Mouse (Mus musculus): ENCODE results near the gene I830077J02Rik. TPM values are rescaled to one million over a fixed set of nuclear protein-coding genes. Genes with fewer than 3 reads are reported as not detected.

The I830077J02Rik gene
- polyA plus RNA-seq, 1 experiment, result not detected

DNA sequence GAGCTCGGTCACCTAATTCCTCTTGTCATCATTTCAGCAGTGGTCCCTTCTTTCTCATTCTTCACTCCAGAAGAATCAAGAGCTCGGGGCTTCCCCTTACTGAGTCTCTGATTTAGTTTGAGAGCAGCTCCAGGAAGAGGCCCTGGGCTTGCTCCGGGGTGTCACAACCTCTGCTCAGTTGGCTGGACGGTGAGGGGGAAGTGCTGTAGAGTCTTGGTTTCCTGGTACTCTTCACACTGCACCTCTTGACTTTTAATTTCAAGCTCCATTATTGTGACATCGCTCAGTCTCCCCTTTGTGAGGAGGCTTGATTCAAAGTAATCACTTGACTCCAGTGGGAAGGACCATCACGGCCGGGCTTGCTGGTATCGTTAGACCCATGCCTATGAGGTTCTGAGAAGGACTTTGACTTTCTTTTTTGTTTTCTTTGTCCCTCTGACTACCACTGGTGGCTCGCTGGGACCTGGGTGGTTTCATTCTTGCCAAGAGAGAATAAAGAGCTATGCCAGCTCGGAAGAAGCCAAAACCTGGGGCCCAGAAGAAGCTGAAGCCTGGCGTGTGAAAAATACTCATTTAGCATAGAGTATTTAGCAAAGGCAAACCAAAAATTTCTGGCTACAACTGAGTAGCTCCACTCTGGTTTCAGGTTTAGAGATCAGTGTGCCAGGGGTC, 21.8 kb downstream of the I830077J02Rik start:
- TF ChIP-seq CTCF (IDR thresholded peaks at IDR 0.05; ENCODE audit: control insufficient read depth, insufficient read depth, insufficient replicate concordance, low read depth, low read length) (no peak), POLR2A (IDR thresholded peaks at IDR 0.05; ENCODE audit: control insufficient read depth, low read depth, low read length) (no peak)
- Histone ChIP-seq H3K27ac (ENCODE audit: control insufficient read depth, insufficient read depth, low read depth, low read length) (no peak overlapping the region), H3K36me3 (ENCODE audit: control insufficient read depth, insufficient read depth, low read length) (no peaks in the 10 kb centered on the region), H3K4me3 (ENCODE audit: control insufficient read depth, low read depth, low read length) (no peak overlapping the region), H3K4me1 (ENCODE audit: control insufficient read depth, insufficient read depth, low read length) (no peaks in the 10 kb centered on the region), H3K27me3 (ENCODE audit: control insufficient read depth, insufficient read depth, low read length) (no peaks in the 10 kb centered on the region)

DNA sequence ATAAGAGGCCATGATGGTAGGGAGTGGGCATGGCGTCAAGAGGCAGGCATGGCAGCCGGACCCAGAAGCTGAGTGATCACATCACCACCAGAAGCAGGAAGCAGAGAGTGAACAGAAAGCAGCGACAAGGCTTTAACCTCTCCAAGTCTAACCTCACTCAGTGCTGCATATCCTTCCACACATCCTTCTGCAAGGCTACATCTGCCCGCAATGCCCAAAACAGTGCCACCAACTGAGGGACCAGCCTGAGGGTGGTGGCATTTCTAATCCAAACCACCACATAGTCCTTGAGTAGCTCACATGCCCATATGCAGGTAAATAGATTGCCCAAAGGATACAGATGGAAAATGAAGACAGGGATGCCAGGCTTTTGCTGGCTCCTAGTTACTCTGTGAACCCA, 23.5 kb downstream of the I830077J02Rik start:
- H3K36me3 ChIP-seq (ENCODE audit: control insufficient read depth, insufficient read depth, low read length), result no peaks in the 10 kb centered on the region
- no peak for TF ChIP-seq CTCF (IDR thresholded peaks at IDR 0.05; ENCODE audit: control insufficient read depth, insufficient read depth, insufficient replicate concordance, low read depth, low read length)
- TF ChIP-seq POLR2A (IDR thresholded peaks at IDR 0.05; ENCODE audit: control insufficient read depth, low read depth, low read length), result no peak
- no peaks in the 10 kb centered on the region for H3K4me1 ChIP-seq (ENCODE audit: control insufficient read depth, insufficient read depth, low read length)
- no peak overlapping the region for H3K27ac ChIP-seq (ENCODE audit: control insufficient read depth, insufficient read depth, low read depth, low read length)
- H3K27me3 ChIP-seq (ENCODE audit: control insufficient read depth, insufficient read depth, low read length), result no peaks in the 10 kb centered on the region
- H3K4me3 ChIP-seq (ENCODE audit: control insufficient read depth, low read depth, low read length), result no peak overlapping the region

DNA sequence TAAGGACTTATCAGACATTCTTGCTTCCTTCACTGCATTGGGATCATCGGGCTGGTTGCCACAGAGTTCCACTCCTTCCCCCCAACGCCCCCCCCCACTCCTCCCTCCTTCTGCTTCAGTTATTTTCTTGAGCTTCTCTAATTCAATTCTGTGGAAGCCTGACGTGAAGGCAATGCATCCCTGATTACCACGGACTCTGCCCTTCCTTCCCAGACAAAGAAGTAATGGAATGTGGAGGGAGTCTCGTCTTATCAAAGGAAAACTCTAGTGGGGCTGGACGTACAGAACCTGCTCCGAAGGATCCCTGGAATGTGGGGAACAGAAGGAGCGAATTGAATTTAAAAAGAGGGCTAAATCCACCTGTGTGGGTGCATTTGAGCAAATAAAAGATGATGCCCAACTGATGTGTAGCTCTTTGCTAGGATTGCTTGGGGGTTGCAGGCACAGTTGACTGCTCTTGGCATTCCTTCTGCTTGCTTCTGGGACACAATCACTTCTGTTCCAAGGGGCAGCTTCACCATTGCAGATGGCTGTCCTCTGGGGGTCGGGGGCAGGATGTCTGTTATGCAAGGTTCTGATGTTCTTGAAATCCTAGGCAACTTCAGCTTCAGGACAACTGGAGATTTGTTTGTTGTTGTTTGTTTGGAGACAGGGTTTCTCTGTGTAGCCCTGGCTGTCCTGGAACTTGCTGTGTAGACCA, 24.4 kb downstream of the I830077J02Rik start:
- Histone ChIP-seq H3K36me3 (ENCODE audit: control insufficient read depth, insufficient read depth, low read length) (no peaks in the 10 kb centered on the region), H3K4me1 (ENCODE audit: control insufficient read depth, insufficient read depth, low read length) (no peaks in the 10 kb centered on the region), H3K4me3 (ENCODE audit: control insufficient read depth, low read depth, low read length) (no peak overlapping the region), H3K27me3 (ENCODE audit: control insufficient read depth, insufficient read depth, low read length) (no peaks in the 10 kb centered on the region), H3K27ac (ENCODE audit: control insufficient read depth, insufficient read depth, low read depth, low read length) (no peak overlapping the region)
- TF ChIP-seq POLR2A (IDR thresholded peaks at IDR 0.05; ENCODE audit: control insufficient read depth, low read depth, low read length) (no peak), CTCF (IDR thresholded peaks at IDR 0.05; ENCODE audit: control insufficient read depth, insufficient read depth, insufficient replicate concordance, low read depth, low read length) (no peak)

DNA sequence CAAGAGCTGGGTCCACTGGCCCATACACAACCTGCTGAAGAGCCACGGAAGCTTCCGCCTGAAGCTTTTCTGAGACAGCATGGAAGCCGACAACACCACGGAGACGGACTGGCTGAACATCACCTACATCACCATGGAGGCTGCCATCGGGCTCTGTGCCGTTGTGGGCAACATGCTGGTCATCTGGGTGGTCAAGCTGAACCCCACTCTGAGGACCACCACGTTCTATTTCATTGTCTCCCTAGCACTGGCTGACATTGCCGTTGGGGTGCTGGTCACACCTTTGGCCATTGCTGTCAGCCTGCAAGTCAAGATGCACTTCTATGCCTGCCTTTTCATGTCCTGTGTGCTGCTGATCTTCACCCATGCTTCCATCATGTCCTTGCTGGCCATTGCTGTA, 27.7 kb downstream of the I830077J02Rik start:
- Histone ChIP-seq H3K27ac (ENCODE audit: control insufficient read depth, insufficient read depth, low read depth, low read length) (no peak overlapping the region), H3K4me1 (ENCODE audit: control insufficient read depth, insufficient read depth, low read length) (no peaks in the 10 kb centered on the region), H3K27me3 (ENCODE audit: control insufficient read depth, insufficient read depth, low read length) (no peaks in the 10 kb centered on the region), H3K36me3 (ENCODE audit: control insufficient read depth, insufficient read depth, low read length) (no peaks in the 10 kb centered on the region), H3K4me3 (ENCODE audit: control insufficient read depth, low read depth, low read length) (no peak overlapping the region)
- TF ChIP-seq CTCF (IDR thresholded peaks at IDR 0.05; ENCODE audit: control insufficient read depth, insufficient read depth, insufficient replicate concordance, low read depth, low read length) (no peak), POLR2A (IDR thresholded peaks at IDR 0.05; ENCODE audit: control insufficient read depth, low read depth, low read length) (no peak)

DNA sequence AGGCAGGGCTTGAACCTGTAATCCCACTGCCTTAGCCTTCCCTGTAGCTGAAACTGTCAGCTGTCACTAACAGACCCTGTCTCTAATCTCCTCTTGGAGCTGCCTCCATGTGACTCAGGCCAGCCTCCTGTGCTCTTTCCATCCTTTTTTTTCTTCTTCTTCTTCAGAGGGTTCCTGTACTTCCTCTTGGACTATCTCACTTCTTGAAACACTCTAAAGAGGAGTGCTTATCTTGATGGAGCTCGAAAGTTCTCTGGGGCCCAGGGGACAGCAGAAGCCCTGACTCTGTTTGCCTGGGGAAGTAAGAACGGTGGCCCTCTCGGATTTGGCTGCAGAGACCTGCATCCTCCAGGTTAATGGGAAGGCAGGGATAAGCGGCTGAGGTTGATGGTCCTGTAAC, 28.3 kb downstream of the I830077J02Rik start:
- Histone ChIP-seq H3K36me3 (ENCODE audit: control insufficient read depth, insufficient read depth, low read length) (no peaks in the 10 kb centered on the region), H3K27ac (ENCODE audit: control insufficient read depth, insufficient read depth, low read depth, low read length) (no peak overlapping the region), H3K4me1 (ENCODE audit: control insufficient read depth, insufficient read depth, low read length) (no peaks in the 10 kb centered on the region), H3K27me3 (ENCODE audit: control insufficient read depth, insufficient read depth, low read length) (no peaks in the 10 kb centered on the region), H3K4me3 (ENCODE audit: control insufficient read depth, low read depth, low read length) (no peak overlapping the region)
- no peak for TF ChIP-seq CTCF (IDR thresholded peaks at IDR 0.05; ENCODE audit: control insufficient read depth, insufficient read depth, insufficient replicate concordance, low read depth, low read length)
- TF ChIP-seq POLR2A (IDR thresholded peaks at IDR 0.05; ENCODE audit: control insufficient read depth, low read depth, low read length), result no peak

DNA sequence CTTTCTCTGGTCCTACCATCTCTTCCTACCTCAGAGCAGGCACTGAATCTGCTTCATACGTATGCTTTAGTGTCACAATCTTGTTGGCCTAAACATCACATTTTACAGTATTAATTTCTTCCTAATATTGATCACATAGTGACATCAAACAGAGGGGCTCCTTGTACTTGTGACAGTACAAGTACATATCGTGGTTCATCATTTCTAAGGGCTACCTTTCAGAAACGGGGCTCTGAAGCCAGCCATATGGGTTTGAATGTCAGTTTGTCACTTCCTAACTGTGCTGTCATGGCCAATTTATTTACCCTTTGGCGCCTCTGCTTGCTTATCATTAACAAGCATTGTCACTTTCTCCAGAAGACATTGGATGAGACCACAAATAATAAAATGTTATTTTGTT, 31.0 kb downstream of the I830077J02Rik start:
- Histone ChIP-seq H3K4me3 (ENCODE audit: control insufficient read depth, low read depth, low read length) (no peak overlapping the region), H3K27ac (ENCODE audit: control insufficient read depth, insufficient read depth, low read depth, low read length) (no peak overlapping the region), H3K36me3 (ENCODE audit: control insufficient read depth, insufficient read depth, low read length) (no peaks in the 10 kb centered on the region), H3K27me3 (ENCODE audit: control insufficient read depth, insufficient read depth, low read length) (no peaks in the 10 kb centered on the region), H3K4me1 (ENCODE audit: control insufficient read depth, insufficient read depth, low read length) (no peaks in the 10 kb centered on the region)
- TF ChIP-seq POLR2A (IDR thresholded peaks at IDR 0.05; ENCODE audit: control insufficient read depth, low read depth, low read length) (no peak), CTCF (IDR thresholded peaks at IDR 0.05; ENCODE audit: control insufficient read depth, insufficient read depth, insufficient replicate concordance, low read depth, low read length) (no peak)

DNA sequence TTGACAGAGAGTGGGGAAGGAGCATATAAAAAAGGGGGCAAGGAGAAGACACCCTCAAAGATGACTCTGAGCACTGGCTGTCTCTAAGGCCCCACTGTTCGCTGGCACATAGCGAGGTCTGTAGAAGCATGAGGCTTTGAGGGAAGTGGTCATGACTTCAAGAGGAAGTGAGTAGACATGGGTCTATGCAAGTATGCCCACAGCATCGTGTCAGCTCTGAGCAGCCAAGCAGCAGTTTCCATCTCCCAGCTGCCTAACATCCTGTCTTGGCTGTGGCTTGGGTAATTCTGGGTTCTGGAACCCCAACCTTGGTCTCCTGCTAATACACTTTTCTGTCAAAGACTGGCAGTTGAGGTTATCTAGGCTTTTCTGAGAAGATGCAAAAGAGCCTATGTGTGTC, 31.7 kb downstream of the I830077J02Rik start:
- Histone ChIP-seq H3K27ac (ENCODE audit: control insufficient read depth, insufficient read depth, low read depth, low read length) (no peak overlapping the region), H3K36me3 (ENCODE audit: control insufficient read depth, insufficient read depth, low read length) (no peaks in the 10 kb centered on the region), H3K4me1 (ENCODE audit: control insufficient read depth, insufficient read depth, low read length) (no peaks in the 10 kb centered on the region), H3K4me3 (ENCODE audit: control insufficient read depth, low read depth, low read length) (no peak overlapping the region), H3K27me3 (ENCODE audit: control insufficient read depth, insufficient read depth, low read length) (no peaks in the 10 kb centered on the region)
- TF ChIP-seq POLR2A (IDR thresholded peaks at IDR 0.05; ENCODE audit: control insufficient read depth, low read depth, low read length), result no peak
- TF ChIP-seq CTCF (IDR thresholded peaks at IDR 0.05; ENCODE audit: control insufficient read depth, insufficient read depth, insufficient replicate concordance, low read depth, low read length), result no peak
